Mouse (Mus musculus) lung, postnatal 36 days (tissue): ENCODE measurements around the gene Agpat2.
A peak's percentile ranks its signal among the peaks of the same experiment; 100 is the strongest.

Experiments used
- DNase-seq: peaks from one replicate; pipeline ENCODE4 v3.0.0; 2022; ENCODE audit warnings: mixed read lengths

Agpat2 gene

GRCm38 (mm10) chr2:26573396-26573795 is 30.8 kb downstream of the Agpat2 start:
- peak; percentile 79 for DNase-seq

DNA sequence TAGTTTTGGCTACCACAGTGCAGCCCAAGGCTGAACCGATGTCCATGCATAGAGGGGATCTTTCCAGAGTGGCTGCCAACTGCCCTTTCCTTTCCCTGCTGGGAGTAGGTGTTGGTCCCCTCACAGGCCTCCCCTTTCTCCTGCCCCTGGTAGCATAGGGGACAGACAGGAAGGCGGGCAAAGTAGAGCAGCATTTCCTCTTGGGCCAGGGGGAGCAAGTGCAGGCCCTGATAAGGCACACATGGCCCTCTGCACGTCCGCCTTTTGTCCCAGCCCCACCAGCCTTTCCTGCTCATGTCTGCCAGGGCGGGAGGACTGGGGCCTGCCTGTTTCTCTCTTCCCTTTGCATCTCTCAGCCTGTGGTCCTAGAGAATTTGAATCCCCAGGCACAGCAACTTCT is 32.4 kb downstream of the Agpat2 start:
- peak; percentile 85 for DNase-seq

- DNase-seq, result peak; percentile 58
Measured at GRCm38 (mm10) chr2:26571400-26571799, 32.8 kb downstream of the Agpat2 start.

- DNase-seq, result peak; percentile 83
Measured at GRCm38 (mm10) chr2:26570034-26570433, 34.2 kb downstream of the Agpat2 start.

GRCm38 (mm10) chr2:26566221-26566620 is 38.0 kb downstream of the Agpat2 start:
- DNase-seq, result peak; percentile 82

GRCm38 (mm10) chr2:26561351-26562016 is 42.7 kb downstream of the Agpat2 start:
- peak; percentile 78 for DNase-seq

DNA sequence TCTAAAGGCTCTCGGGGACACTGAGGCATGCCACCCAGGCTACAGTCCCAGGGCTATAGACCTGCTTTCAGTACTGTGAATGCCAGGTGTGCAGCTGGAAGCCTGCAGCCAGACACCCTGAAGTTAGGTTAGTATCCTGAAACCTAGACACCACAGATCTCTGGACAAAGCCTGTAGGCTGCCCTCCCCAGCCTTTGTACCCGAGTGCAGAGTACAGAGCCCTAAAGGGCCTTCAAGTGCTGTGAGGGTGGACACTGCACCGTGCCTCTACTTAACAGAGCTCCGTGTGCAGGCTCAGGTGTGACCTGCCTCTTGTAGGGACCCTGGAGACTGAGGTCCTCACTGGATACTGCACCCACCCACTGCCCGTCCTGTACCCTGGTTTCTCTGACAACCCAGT is 43.7 kb downstream of the Agpat2 start:
- DNase-seq, result no peak

DNA sequence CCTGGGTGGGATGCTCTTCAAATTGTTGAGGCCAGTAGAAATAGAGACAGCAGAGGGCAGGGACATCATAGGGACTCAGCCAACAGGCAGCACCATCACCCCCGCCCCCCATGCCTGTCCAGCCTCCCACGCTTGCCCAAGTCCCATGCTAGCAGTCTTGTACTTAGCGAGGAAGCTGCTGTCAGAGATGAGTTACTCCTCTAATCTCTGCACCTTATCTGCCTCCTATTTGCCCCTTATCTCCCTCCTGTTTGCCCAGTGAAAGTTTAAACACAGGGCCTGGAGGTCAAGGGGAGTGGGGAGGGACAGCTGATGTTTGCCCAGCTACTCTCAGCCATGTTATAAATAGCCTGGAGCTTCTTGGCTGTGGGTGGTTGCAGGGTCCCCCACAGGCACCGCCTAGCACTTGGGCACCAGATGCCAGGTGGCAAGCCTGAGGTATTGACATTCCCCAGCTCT is 47.7 kb downstream of the Agpat2 start:
- peak; percentile 76 for DNase-seq

- peak; percentile 86 for DNase-seq
Measured at GRCm38 (mm10) chr2:26555076-26555475, 49.1 kb downstream of the Agpat2 start.

DNA sequence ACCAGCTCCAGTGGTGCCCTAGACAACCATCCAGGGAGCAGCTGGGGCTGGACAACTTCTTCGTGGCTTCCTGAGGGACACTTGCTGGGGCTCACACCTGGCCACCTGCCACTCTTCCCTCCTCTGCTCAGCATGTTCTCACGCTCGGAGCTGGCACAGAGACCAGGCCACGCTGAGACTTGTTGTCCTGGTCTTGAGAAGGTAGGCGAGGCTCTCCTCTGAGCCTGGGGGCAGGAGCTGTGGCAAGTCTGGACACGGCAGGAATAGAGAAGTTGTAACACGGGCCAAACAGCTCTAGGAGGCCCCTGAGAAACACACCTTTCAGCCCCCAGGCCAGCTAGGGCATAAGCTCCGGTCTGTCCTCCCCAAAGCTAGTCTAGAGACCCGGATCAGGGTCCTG is 50.3 kb downstream of the Agpat2 start:
- DNase-seq, result peak; percentile 61

DNA sequence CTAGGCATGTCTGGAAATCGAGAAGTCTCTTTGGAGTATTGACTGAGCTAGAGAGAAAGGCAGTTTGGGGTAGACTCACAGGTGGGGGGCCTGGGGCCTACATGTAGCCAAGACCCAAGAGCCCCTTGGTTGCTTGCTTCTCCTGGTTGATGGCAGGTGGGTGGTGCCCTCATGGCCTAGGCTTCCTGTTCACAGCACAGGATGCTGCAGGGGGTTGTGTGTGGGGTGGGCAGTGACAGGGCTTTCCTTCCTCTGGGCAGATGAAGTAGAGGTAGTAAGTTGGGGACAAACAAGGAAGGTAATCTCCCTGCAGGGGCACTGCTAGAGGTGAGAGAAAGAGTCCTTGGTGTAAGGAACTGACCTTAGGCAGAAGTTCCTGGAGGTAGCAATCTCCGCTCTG is 52.2 kb downstream of the Agpat2 start:
- DNase-seq, result no peak

DNA sequence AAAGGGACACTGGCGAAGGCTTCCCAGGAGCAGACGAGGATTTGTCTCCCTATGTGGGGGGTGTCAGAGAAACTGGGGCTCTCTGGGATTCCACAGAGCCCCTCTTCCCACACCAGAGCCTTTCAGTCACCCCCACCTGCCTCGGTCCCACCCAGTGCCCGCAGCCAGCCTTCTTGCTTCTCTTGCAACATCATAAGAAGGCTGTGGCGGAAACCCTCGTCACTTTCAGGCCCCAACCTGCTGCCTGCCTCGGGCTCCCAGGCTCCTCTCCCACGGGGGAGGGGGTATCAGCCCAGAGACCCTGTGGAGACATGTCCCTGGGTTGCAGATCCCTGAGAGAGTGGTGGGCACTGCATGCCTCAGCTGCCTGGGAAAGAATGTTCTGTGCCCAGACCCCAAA is 52.8 kb downstream of the Agpat2 start:
- no peak for DNase-seq

DNA sequence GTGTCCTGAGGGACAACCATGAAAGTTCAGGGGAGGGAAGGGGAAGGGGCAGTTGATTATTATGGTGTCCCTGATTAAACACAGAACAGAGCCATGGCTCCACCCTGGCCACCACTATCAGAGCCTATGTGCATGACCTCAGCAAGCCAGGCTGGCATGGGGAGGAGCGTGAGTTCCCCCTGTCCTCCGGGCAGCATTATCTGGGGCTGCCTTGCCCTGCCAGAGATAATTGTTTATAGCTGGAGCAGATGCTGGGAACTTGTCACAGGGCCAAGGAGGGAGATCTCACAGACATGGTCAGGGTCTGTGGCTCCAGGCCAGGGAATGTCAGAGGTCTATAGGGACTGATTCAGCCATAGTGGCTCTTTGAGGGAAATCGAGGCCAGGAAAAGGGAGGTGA is 53.4 kb downstream of the Agpat2 start:
- DNase-seq, result no peak

GRCm38 (mm10) chr2:26550205-26550604 is 54.0 kb downstream of the Agpat2 start:
- DNase-seq, result no peak

- DNase-seq, result peak; percentile 72
Measured at GRCm38 (mm10) chr2:26549801-26550200, 54.4 kb downstream of the Agpat2 start.

DNA sequence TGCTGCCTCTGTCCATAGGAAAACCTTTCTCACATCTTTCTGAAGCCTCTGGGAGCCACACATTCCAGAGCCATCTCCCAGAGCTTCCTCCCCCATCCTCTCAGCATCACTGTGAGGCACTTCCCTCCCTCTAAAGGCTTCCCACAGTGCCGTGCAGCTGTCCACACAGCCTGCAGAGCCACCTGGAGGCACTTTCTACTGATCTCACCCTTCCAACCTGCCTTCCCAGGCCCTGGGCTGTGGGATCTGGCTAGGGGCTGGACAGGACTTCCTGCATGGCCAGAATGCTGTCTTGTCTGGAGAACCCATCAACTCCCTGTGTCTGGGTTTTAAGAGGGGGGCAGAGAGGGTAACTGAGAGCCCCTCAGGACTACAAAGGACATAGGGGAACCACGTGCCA is 56.7 kb downstream of the Agpat2 start:
- no peak for DNase-seq

- peak; percentile 69 for DNase-seq
Measured at GRCm38 (mm10) chr2:26544265-26544664, 60.0 kb downstream of the Agpat2 start.

GRCm38 (mm10) chr2:26543768-26544167 is 60.4 kb downstream of the Agpat2 start:
- no peak for DNase-seq

- peak; percentile 59 for DNase-seq
Measured at GRCm38 (mm10) chr2:26543155-26543554, 61.1 kb downstream of the Agpat2 start.
